Mouse (Mus musculus) spleen, adult 12 weeks (tissue): Measurements from ENCODE around the gene Disp1.

Experiments used
- DNase-seq: peaks from one replicate; pipeline ENCODE4 v3.0.0; 2022; ENCODE audit warnings: low spot score

Disp1 gene

DNA sequence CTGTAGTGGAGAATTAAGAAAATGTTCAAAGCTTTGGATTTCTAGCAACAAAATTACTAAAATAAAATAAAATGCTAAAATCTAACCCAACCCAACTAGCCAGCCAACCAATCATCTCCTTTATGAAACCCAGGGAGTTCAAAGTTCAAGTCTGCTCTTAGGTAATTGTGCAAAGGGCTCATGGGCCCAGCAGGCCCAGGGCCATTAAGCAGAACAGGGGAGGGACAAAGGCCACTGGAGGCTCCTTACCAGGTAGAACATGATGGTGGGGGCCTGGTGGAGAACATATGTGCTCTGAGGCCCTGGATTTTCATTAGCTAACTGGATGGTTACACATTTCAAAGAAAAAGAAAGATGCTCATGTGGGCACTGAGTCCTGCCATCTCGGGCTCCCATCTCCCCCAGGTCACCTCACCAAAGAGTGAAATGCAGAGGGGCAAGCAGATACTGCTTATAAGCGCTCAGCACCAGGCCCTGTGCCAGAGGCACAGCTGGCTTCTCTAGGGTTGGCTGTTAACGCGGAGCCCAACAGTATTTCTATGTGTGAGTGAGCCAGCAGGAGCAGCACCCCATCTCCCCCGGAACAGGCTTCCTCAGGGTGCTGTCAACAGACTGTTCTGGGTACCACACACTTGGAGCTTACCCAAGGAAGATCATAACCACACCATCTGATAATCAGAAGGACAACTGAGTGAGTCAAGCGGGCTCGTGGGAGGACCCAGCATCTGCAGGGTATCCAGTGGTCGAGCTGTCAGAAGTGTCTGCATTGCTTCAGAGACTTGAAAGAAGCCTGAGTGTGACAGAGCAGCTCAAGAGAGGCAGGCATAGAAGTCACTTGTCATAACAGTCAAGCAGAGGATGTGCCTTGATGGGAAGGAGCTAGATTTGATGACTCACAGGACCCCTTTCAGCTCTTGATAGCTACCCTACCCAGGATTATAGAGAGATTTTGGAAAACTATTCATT lies 137.0 kb downstream of the Disp1 start:
- DNase-seq, result no peak

DNA sequence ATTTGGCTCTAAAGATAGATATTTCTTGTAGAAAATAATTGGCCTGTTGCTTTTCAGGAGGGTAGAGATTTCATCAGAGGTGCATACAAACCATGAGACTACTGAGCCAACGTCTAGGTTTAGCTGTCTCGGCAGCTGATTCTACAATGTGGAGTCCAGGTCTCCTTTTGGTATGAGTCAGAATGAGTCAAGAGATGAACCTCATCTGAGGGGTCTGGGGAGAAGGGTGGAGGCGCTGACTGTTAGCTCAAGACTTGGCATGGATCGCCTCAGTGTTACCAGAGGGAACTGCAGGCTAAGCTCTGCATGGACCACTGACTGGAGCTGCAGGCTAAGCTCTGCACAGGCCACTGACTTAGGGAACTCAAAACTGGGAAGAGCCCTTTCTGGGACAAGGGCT lies 138.9 kb downstream of the Disp1 start:
- no peak for DNase-seq

DNA sequence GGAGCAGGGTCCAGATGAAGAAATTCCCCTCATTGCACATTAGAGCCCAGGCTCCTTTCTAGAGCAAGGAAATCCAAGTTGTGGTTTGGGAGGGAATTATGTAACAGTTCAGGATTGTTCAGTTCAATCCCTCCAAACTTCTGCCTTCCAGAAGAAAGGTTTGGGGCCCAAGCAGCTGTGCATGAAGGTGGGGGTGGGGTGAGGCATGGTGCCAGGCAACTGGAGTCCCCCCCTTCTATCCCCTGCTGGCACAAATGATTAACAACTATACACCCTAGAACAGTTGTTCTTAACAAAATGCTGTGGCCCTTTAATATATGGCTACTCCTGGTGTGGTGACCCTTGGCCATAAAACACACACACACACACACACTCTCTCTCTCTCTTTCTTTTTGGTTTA lies 140.2 kb downstream of the Disp1 start:
- DNase-seq, result no peak

DNA sequence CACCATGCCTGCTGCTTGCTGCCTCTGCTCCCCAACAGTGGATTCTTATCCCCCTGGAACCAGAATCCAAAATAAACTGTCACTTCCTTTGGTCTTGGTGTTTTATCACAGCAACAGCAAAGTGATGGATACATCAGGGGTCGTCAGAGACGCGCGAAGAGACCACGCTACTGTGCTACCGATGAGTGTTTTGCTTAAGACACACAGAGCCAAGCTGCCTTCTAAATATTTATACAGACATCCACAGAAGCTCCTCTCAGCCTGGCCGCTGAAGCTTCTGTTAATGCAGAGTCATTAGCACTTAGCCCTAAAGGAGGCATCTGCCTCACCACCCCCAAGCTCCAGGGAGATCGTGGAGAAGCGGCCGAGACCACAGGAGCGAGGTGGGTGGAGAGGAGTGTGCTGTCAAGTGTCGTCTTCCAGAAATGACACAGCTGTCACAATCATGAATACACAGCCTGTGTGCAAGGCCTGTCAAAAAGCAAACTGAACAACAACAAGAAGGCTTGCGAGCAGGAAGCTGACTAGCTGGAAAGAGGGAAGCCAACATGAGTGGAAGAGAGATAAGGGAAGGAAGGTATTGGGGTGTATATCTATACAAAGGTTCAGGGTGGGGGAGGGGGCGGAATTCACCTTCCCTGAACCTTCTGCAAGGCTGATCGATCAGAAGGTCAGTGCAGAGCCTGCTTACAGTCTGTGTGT lies 146.1 kb downstream of the Disp1 start:
- no peak for DNase-seq

DNA sequence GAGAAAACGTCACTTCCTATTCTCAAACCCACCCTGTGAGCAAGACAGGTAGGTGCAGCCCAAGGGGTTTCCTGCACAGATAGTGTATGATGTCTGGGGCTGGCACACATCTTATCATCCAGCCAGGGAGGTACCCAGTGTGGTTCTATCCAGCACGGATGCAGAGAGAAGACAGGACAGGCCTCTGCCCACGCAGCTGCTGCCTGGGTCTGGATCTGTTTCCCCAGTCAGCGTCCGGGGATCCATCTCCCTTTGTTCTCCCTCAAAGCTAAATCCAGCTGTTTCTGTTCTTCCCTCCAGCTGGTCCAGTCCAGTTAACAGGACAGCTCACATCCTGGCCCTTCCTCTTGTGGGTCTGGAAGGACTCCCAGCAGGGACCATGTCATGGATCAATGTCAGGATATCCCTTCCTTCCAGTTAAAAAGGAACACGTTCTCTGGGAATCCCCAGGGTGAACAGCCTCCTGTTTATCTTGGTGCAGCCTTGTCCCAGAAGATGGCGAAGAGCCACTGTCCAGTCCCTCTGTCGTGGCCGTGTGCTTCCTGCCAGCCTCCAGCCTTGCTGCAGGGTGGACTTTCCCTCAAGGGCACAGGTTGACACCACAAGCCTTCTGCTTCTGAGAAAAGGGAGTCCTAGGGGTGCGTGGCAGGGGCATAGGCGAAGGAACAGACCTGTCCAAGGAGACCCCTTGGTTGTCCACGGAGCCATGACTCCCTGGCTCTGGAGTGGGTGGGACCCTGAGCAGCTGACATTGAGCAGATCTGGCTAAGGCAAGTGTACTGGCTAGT lies 148.9 kb downstream of the Disp1 start:
- no peak for DNase-seq

DNA sequence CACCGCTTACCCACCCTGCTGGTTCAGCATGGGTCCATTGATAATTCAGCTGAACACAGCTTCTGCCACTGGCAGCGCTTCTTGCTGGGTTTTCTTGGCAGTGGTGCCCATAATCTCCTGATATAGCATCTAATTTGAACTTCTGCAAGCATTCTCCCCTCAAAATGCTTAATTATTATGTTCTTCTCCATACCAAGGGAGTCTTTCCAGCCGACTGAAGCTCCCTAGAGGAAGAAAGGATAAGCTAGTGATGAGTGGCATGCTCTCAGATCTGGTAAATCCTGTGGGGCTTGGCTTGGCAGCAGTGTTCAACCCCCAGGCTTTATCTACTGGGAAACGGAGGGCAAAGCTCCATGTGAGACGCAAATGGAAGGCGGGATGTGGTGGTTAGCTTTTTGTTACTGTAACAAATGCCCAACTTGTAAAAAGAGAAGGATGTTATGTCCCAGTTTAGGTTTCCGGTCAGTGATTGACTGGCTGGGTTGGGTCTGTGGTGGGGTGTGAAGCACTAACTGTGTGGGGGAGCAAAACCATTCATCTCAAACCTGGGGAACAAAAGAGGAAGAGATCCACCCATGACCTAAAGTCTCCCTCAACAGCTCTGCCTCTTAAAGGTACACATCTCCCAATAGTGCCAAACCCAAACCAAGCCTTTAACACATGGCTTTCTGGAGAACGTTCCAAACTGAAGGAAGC lies 151.2 kb downstream of the Disp1 start:
- DNase-seq, result no peak

DNA sequence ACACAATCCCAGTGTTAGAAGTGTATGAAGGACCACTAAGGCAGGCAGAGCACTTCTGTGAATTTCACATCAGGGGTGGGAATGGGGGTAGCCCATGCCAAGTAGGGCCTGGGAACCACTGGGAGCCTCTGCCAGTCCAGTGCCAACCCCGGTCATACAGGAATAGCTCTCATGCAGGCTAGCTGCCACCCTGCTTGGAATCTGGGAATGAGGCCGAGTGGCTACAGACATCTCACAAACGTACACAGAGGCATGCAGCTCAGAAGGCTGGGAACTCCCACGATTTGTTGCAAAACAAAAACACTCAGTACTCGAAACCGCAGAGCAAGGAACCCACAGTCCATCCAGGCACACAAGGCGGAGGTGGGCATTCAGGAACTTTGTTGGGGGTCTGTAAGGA lies 153.5 kb downstream of the Disp1 start:
- no peak for DNase-seq

DNA sequence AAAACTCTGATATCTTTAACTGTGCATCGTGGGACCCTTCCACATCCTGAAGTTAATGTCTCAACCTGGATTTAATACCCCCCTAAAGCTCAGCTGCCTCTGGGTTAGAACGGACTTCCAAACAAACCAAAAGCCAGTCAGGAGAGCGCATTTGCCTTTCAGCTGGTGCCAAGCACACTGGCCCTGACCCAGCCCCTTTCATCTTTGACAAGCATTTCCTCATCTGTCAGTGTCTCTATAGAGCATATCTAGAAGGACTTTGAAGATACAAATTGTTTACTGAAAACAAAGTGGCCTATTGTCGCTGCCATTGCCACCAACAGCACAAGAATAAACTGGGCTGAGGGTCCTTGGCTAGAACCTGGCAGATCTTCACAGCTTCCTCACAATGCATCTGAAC lies 154.3 kb downstream of the Disp1 start:
- DNase-seq, result no peak

DNA sequence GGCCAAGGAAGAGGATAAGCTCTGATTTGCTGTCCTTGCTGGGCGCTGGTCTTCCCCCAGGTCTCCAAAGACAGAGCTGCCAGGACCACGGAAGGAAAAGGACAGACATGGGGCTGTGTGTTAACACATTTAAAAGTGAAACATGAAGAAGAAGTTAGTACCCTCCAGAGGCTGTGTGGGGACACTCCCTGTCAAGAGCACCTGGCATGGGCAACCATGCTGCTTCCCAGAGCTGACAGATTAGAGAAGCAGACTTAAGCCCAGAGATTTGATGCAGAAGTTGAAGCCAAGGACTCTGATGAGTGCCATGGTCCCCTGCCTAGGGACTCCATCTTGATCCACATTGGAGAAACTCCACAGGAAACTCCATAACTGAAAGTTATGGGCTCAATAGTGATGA lies 160.7 kb downstream of the Disp1 start:
- no peak for DNase-seq

DNA sequence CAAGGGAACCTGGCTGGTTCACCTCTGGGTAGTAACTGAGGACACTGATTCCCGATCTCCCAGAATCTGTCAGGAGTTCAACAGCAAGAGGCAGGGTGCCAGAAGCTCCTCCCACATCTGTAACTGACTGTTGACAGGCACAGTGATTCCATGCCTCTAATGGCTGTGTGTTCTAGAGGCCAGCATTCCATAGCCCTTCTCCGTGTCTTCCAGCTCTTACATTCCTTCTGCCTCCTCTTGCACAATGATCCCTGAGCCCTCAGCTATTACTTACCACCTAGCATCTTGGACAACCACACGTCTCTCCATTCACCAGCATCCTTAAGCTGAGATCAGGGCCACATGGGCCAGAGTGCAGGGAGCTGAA lies 165.1 kb downstream of the Disp1 start:
- DNase-seq, result no peak

DNA sequence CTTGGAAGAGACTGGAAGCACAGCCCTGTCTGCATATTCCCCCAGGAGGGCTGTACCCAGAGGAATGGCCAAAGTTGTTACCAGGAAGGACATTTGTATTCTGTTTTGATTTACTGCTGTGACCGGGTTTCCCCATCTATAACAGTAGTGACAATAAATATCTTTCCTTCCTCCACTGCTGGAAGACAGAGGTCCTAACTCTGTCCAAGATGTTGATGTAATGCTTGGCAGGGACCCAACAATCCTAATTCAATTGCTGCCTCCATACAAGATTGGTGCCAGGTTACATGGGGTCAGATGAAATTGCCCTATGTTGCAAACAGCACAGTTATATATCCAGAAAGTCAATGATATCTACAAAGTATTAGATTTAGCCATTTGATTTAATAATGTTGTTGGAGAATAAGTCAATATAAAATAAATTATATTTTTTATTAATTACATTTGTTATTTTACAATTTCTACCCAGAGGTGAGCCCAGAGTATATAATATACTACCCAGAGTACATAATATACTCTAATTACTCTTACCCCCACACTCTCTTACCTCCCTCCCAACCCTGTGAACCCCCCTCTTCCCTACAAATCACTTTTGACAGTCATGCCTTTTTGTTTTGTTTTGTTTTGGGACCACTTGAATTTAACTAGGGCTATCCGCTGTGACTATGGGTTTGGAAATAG lies 165.6 kb downstream of the Disp1 start:
- no peak for DNase-seq

DNA sequence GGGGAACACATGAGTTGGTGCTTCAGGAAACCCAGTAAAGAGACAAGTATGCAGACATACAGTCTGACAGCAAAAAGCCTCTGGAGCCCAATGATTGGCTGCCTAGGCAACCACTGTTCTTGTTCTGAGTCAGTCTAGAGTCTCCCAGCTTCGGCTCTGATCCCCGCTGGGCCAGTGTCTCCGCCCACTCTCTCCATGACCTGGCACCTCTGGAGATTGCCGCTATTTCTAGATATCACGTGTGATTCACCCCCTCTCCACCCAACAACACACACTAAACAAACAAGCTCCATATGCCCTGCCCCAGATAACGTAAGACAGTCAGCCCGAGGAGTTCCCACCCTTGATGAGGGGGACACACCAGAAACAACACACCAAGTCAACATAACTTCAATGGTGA lies 168.7 kb downstream of the Disp1 start:
- no peak for DNase-seq

DNA sequence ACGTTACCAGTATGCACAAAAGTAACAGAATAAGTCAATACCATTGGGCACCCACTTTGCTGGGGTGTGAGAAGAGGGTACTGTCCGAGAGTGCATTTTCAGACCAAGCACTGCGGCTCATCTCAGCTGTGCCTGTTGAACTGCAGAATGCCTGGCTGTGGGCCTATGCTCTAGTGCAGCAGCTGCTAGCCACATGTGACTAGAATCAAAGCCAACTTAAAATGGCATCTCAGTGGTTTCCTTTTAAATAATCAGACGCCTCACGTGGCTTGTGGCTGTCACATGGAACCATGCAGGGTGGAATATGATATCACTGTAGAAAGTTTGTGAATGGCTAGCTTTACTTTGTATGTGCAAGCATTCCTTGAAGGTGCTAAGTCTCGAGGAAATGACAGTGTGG lies 172.0 kb downstream of the Disp1 start:
- no peak for DNase-seq

DNA sequence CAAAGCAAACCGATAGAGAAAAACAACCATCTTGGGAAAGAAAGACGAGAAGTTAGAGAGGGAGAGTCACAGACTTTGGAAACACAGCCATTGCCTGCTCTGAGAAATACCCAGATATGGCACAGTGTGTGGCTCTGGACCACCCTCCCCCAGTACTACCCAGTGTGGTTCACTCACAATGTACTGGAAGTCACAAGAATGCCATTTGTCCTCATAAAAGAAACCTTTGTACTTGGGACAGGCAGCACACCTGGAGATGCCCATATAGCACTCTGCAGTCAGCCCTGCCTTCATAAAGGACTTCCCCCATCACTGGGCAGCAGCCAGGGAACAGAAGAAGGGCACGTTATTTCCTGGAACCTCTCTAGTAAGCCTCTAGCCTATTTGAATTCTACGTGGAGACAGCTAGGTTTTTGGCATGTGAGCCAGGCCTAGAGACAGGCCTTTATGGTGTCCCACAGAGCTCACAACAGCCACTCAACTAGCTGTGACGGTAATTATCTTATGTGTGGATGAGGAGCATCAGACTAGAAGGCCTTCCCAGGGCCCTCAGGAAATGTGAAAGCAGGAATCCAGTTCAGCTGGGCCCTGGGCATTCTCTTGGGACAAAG lies 173.3 kb downstream of the Disp1 start:
- DNase-seq, result no peak

DNA sequence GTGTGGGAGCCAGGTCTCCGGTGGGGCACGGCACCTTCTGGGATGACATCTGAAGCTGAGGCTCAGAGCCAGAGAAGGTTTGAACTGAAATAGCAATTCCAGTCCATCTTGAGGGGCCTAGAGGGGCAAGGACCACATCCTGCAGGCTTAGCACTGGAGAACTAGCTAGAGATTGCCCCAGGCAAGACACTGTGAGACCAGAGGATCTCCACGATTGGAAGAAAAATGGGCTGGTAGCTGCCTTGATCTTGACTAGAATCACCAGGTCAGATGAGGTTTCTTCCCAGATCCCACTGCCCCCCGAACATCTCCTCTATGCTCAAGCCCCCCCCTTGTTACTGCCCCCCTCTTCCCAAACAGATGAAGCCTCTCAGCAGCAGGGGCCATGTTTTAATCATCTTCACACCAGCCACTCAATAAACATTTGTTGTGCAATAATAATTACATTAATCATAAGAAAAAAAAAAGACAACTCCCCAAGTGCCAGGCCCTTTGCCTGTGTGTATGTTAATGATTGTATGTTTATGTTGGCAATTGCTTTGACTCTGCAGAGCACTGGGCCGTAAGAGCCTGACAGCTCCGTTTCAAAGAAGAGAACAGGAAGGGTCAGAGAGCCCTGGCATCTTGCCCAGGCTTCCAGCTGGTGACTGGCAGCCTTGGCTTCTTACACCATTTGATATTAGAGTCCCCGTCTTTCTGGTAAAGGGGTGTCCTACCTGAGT lies 174.0 kb downstream of the Disp1 start:
- no peak for DNase-seq

DNA sequence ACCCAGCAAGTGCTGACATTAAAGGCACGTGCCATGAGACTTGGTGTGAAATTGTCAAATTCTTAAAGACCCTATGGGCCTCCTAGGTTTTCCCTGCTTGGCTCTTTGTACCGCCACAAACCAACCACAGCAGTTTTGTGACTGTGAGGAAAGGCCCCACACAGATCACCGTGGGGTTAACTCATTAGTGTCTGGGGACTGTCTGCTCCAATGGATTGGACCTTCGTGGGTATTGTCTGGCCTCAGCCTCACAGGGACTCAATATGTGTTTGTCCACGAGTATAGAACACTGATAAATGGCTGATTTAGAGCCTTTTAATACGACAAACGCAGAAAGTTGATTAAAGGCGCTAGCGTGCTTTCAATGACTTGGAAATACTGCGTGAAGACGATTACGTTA lies 175.2 kb downstream of the Disp1 start:
- DNase-seq, result no peak

DNA sequence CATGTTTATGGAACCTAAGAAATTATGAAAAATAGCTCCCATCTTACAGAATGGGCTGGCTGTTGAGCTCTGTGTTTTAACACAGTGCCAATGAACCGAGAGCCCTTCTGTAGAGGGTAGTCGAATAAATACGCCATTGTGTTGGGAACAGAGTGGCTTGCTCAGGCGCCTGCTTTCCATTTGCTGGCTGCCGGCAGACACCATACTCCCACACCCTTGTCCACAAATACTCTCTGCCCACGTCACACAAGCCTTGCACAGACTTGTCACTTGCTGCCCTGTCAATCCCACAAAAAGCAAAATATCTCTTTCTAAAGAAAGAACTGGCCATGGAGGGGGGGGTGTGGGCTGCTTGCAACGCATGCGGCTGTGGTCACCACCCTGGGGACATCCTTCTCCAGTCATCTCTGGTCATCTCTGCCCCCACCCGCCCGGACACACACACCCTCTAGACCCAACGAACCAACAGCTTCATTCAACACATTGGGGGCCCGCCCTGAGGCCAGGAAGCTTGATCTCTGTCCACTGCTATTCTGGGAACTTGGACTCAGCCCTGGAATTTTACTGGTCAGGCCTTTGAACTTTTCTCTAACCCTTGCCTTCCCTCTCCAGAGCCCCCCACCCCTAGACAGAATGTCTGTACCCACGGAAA lies 178.0 kb downstream of the Disp1 start:
- DNase-seq, result no peak

DNA sequence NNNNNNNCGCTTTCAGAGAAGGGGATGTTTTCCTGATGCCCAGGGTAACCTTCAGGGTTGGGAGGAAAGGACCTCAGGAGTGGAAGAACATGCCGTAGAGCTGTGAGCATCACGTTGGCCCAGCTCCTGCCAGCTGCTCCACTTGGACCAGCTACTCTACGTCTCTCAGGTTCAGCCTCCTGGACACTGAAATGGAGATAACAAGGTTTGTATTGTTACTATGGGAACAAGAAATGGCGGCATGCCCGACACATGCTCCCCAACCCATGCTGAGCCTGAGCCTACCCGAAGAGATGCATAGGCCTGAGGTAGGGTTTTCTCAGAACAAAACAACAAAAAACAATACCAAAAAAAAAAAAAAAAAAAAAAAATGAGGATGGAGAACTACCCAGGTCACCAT lies 179.6 kb downstream of the Disp1 start:
- DNase-seq, result no peak

DNA sequence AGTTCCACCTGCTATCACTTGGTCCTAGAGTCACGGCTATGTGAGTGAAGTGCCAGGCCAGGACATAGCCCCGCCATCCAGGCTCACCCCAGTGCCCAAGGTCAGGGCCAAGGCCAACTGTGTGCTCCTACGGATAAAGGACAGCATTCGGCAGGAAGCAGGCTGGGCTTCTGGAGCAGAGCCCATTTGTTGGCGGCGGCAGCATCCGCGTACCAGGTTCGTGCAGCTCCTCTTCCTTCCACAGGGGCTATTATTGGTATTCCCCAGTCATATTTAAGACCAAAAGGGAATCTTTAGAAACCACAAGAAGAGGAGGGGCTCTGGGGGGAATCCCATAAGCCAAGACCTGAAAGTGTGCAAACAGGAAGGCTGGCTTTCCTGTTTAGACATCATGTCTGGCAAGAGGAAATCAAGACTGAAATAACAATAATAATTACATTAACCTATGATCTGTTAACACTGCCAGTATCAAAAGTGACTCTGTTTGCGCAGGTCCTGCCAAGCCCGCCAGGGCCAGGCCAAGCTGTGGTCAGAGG lies 180.4 kb downstream of the Disp1 start:
- DNase-seq, result no peak
